Mouse (Mus musculus): ENCODE results near the gene Rhobtb1. TPM values are rescaled to one million over a fixed set of nuclear protein-coding genes. Genes with fewer than 3 reads are reported as not detected.

Rhobtb1 gene
- total and polyA plus RNA-seq, 2 experiments from 2014 or later: 12.1 to 16.9 TPM

DNA sequence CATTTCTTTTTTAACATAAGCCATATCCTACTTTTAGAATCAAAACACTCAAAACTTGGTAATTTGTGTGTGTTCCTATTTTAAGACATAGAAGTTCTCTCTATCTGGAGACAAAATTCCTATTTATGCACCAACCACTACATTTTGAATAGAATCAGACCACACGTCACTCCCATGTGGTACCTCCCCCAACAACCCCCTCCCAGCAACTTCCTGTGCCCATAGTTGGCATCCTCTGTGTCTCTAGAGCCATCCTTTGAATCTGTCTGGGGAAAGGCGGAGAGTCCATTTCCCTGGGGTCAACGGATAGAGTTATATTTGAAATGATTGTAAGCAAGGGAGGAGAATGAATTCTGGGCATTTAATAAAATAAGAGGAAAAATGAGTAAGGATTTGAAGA, 24.9 kb downstream of the Rhobtb1 start:
- WGBS: 70% methylated on average over 3 of the region's 3 CpGs
- no peak for TF ChIP-seq CTCF (IDR thresholded peaks at IDR 0.05; ENCODE audit: low read depth)

DNA sequence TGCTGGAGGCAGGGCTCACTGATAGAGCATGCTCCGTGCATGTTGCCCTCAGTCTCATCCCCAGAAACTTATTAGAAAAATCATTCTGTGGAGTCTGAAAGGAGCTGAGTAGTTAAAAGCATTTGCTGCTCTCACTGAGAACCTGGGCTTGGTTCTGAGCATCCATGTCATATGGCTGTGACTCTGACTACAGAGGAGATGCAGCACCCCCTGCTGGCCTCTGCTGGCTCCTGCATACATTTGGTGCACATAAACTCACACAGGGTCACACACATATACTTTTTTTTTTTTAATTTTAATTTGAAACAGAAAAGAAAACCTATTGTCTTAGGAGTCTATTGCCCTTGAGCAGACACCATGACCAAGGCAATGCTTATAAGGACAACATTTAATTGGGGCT, 28.1 kb downstream of the Rhobtb1 start:
- H3K9me3 ChIP-seq (ENCODE audit: low read length): no peaks in the 10 kb centered on the region
- no peaks in the 10 kb centered on the region for H3K4me1 ChIP-seq (ENCODE audit: insufficient read depth)
- H3K27ac ChIP-seq (ENCODE audit: low read depth, low read length): no peak overlapping the region
- H3K36me3 ChIP-seq (ENCODE audit: insufficient read depth): no peaks in the 10 kb centered on the region
- ATAC-seq (no peak), DNase-seq (no peak)
- no peak overlapping the region for H3K4me3 ChIP-seq (ENCODE audit: low read depth, low read length)
- H3K27me3 ChIP-seq (ENCODE audit: insufficient read depth, low read length): no peaks in the 10 kb centered on the region
- H3K4me2 ChIP-seq (ENCODE audit: low read depth): no peak overlapping the region
- WGBS: 97% methylated on average over 1 of the region's 1 CpGs
- no peak overlapping the region for H3K9ac ChIP-seq
- TF ChIP-seq CTCF (IDR thresholded peaks at IDR 0.05; ENCODE audit: low read depth): no peak

More for the DNA sequence above, 24.9 kb downstream of the Rhobtb1 start:
- Histone ChIP-seq H3K4me3 (ENCODE audit: low read depth, low read length) (no peak overlapping the region), H3K4me1 (ENCODE audit: insufficient read depth) (no peaks in the 10 kb centered on the region), H3K9ac (no peak overlapping the region), H3K27me3 (ENCODE audit: insufficient read depth, low read length) (no peaks in the 10 kb centered on the region), H3K36me3 (ENCODE audit: insufficient read depth) (no peaks in the 10 kb centered on the region), H3K9me3 (ENCODE audit: low read length) (no peaks in the 10 kb centered on the region), H3K4me2 (ENCODE audit: low read depth) (no peak overlapping the region), H3K27ac (ENCODE audit: low read depth, low read length) (no peak overlapping the region)
- DNase-seq: no peak
- ATAC-seq: no peak

DNA sequence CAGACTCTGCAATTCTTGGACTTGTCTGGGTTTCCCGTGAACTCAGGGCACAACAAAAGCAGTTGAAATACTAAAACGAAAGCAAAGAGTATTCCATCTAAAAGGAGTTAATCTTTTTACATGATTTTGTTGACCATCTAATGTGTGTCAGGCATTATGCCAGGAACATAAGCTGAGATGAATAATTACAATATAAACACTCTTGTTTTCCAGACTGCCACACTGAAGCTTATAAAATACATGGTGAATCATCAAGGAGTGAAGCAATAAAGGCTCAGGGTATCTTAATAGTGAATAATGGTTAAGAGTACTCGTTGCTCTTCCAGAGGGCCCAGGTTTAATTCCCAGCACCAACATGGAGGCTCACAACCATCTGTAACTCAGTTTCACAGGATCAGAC, 29.8 kb downstream of the Rhobtb1 start:
- Histone ChIP-seq H3K27ac (ENCODE audit: low read depth, low read length) (no peak overlapping the region), H3K4me1 (ENCODE audit: insufficient read depth) (no peaks in the 10 kb centered on the region), H3K4me2 (ENCODE audit: low read depth) (no peak overlapping the region), H3K9ac (no peak overlapping the region), H3K9me3 (ENCODE audit: low read length) (no peaks in the 10 kb centered on the region), H3K4me3 (ENCODE audit: low read depth, low read length) (no peak overlapping the region), H3K36me3 (ENCODE audit: insufficient read depth) (no peaks in the 10 kb centered on the region), H3K27me3 (ENCODE audit: insufficient read depth, low read length) (no peaks in the 10 kb centered on the region)
- TF ChIP-seq CTCF (IDR thresholded peaks at IDR 0.05; ENCODE audit: low read depth): no peak
- DNase-seq: no peak
- ATAC-seq: no peak
- 64% methylated on average over 3 of the region's 3 CpGs for WGBS

DNA sequence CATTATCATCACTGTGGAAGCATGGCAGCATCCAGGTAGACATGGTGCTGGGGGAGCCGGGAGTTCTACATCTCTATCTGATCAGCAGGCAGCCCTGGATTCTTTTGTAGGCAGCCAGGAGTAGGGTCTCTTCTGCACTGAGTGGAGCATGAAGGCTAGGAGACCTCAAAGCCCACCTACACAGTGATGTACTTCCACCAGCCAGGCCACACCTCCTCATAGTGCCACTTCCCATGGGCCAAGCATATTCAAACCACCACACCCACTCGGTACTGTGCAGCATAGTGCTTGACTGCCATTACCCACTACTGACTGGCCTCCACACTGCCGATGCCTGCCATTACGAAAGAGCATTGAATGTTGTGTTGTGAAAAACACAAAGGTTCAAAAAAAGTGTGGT, 33.7 kb downstream of the Rhobtb1 start:
- no peaks in the 10 kb centered on the region for H3K36me3 ChIP-seq (ENCODE audit: insufficient read depth)
- no peaks in the 10 kb centered on the region for H3K9me3 ChIP-seq (ENCODE audit: low read length)
- TF ChIP-seq CTCF (IDR thresholded peaks at IDR 0.05; ENCODE audit: low read depth): no peak
- H3K9ac ChIP-seq: no peak overlapping the region
- WGBS: 96% methylated on average over 4 of the region's 4 CpGs
- H3K4me1 ChIP-seq (ENCODE audit: insufficient read depth): no peaks in the 10 kb centered on the region
- no peak overlapping the region for H3K27ac ChIP-seq (ENCODE audit: low read depth, low read length)
- H3K27me3 ChIP-seq (ENCODE audit: insufficient read depth, low read length): no peaks in the 10 kb centered on the region
- H3K4me3 ChIP-seq (ENCODE audit: low read depth, low read length): no peak overlapping the region
- no peak overlapping the region for H3K4me2 ChIP-seq (ENCODE audit: low read depth)
- DNase-seq (no peak), ATAC-seq (no peak)

DNA sequence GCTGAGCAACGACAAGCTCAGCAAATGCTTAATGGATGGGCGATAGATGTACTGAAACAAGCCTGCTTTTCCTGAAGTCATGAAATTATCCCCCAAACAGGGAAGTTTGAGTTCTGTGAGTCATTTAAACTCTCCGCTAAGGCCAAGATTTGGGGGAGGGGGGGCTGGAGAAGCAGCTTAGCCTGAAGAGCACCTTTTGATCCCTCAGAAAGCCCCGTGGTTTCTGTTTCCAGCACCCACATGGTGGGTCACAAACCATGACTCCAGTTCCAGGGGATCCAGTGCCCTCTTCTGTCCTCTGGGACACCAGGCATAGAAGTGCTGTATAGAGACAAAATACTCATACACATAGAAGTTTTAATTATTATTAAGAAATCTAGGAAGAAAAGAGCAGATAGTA, 34.2 kb downstream of the Rhobtb1 start:
- TF ChIP-seq CTCF (IDR thresholded peaks at IDR 0.05; ENCODE audit: low read depth): no peak
- H3K4me1 ChIP-seq (ENCODE audit: insufficient read depth): no peaks in the 10 kb centered on the region
- H3K27ac ChIP-seq (ENCODE audit: low read depth, low read length): no peak overlapping the region
- H3K27me3 ChIP-seq (ENCODE audit: insufficient read depth, low read length): no peaks in the 10 kb centered on the region
- ATAC-seq (no peak), DNase-seq (no peak)
- no peak overlapping the region for H3K4me3 ChIP-seq (ENCODE audit: low read depth, low read length)
- H3K9ac ChIP-seq: no peak overlapping the region
- H3K9me3 ChIP-seq (ENCODE audit: low read length): no peaks in the 10 kb centered on the region
- WGBS: 79% methylated on average over 4 of the region's 4 CpGs
- no peaks in the 10 kb centered on the region for H3K36me3 ChIP-seq (ENCODE audit: insufficient read depth)
- H3K4me2 ChIP-seq (ENCODE audit: low read depth): peak overlapping the region; percentile 44; the same call in 1 of the 2 replicates

DNA sequence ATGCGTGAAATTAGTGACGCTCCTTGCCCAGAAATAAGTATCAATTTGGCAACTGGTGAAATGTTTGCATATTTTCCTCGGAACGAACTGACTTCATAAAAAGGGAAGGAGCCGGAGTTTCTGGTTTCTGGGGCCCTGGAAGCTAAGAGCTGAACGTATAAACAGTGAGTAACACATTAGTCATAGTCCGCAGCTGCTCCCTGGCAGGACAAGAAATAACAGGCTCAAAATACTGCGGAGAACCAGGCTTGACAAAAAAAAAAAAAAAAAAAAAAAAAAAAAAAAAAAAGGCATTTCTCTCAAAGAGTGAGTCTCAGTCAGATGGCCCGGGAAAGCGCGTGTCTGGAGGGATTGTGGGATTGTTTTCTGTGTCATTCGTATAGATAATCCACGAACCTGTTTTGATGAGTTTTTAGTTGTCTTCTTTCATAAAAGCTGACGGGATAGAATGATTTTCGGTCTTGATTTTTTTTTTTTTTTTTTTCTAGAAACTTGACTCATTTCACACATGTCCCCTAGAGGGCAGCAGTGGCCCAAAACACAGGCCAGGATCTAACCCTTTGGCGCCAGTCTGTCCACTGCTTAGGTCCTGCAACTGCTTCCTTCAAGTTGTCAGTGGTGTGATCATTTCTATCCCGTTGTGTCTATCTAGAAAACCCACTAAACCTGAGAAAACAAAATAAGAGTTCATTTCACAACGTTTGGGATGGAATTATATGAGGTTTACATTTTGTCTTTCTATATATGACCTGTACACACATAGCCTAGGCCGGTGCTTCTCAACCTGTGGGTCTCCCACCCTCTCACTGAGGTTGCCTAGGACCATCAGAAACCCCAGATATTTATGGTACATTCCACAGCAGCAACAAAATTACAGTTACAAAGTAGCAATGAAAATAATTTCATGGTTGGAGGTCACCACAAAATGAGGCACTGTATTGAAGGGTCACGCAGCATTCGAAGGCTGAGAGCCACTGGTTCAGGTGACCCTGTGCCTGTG, 35.0 kb downstream of the Rhobtb1 start:
- 19% methylated on average over 21 of the region's 21 CpGs for WGBS
- Histone ChIP-seq H3K36me3 (ENCODE audit: insufficient read depth) (no peaks in the 10 kb centered on the region), H3K4me1 (ENCODE audit: insufficient read depth) (no peaks in the 10 kb centered on the region), H3K27me3 (ENCODE audit: insufficient read depth, low read length) (no peaks in the 10 kb centered on the region), H3K4me3 (ENCODE audit: low read depth, low read length) (peak overlapping the region; percentile 26), H3K9me3 (ENCODE audit: low read length) (no peaks in the 10 kb centered on the region), H3K4me2 (ENCODE audit: low read depth) (peak overlapping the region; percentile 44), H3K27ac (ENCODE audit: low read depth, low read length) (no peak overlapping the region), H3K9ac (0 out of 2 replicates have a peak overlapping the region, but pooled peaks have one; percentile 10)
- DNase-seq: peak; percentile 78
- peak; percentile 73 for TF ChIP-seq CTCF (IDR thresholded peaks at IDR 0.05; ENCODE audit: low read depth)
- ATAC-seq: peak; percentile 60

DNA sequence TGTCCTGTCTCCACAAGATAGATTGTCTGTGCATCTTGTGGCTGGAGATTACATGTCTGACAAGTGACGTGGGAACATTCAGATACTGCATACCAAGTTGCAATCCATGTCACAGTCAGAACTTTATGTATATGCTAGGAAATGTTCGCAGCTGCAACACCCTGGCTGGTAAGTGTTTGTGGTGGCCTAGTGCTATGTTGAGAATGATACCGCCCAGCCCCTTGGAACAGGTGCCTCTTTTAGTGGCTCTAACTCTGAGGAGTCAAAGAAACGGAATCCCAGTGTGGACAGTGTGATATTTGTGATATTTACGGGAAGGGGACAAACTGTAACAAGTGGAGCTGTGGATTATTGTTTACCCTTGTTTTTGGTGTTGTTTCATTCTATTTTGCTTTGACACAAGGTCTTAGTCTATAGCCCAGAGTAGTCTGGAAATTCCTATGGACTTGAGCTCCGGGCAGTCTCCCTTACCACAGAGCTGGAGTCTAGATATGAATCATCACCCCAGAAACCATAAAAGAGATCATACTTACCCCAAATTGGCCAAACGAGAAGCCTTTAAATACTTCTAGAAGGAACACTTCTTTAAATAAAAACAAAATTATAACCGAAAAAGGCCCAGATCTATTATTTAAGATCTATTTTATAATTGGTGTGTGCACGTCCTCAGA, 36.7 kb downstream of the Rhobtb1 start:
- H3K36me3 ChIP-seq (ENCODE audit: insufficient read depth): no peaks in the 10 kb centered on the region
- DNase-seq (no peak), ATAC-seq (no peak)
- no peak overlapping the region for H3K4me3 ChIP-seq (ENCODE audit: low read depth, low read length)
- H3K27me3 ChIP-seq (ENCODE audit: insufficient read depth, low read length): no peaks in the 10 kb centered on the region
- no peak overlapping the region for H3K9ac ChIP-seq
- TF ChIP-seq CTCF (IDR thresholded peaks at IDR 0.05; ENCODE audit: low read depth): no peak
- H3K27ac ChIP-seq (ENCODE audit: low read depth, low read length): no peak overlapping the region
- no peaks in the 10 kb centered on the region for H3K4me1 ChIP-seq (ENCODE audit: insufficient read depth)
- H3K4me2 ChIP-seq (ENCODE audit: low read depth): no peak overlapping the region
- H3K9me3 ChIP-seq (ENCODE audit: low read length): no peaks in the 10 kb centered on the region
- 89% methylated on average over 9 of the region's 9 CpGs for WGBS

Data from forebrain, postnatal 0 days (tissue).